Comparison of ENCODE assay signal across 24 mouse cellular contexts in genomic region chr7:137192776-137193278, GRCm38 (mm10).
A peak's percentile ranks its signal among the peaks of the same experiment; 100 is the strongest.
DNase-seq lines count a peak whose midpoint lies in the region; ATAC-seq and TF ChIP-seq lines count a peak whose summit lies in the region.
"Had no signal": no experiment of that assay in that cellular context is flagged by ENCODE, and none has a peak within 500 bp of the region (broad histone marks: within the 10 kb centered on the region; RNA-seq: fewer than 3 reads in every experiment).

No protein-coding gene starts in this region.

- peaks cover 67% of the 10 kb centered on the region for H3K27me3 ChIP-seq in forebrain, embryonic 15.5 days
- peaks cover 50% of the 10 kb centered on the region for H3K27me3 ChIP-seq in forebrain, embryonic 12.5 days
- H3K27me3 ChIP-seq in limb, embryonic 14.5 days (ENCODE audit: control insufficient read depth, insufficient read depth, low read length) = no peaks in the 10 kb centered on the region
- H3K27me3 ChIP-seq in limb, embryonic 10.5 days (ENCODE audit: low read depth, poor library complexity, severe bottlenecking) = peaks cover 21% of the 10 kb centered on the region
- no peaks in the 10 kb centered on the region for H3K27me3 ChIP-seq in neural tube, embryonic 13.5 days
- H3K27me3 ChIP-seq in kidney, embryonic 16.5 days (ENCODE audit: insufficient read depth, low read length) = no peaks in the 10 kb centered on the region
- H3K27me3 ChIP-seq: embryonic facial prominence, embryonic 13.5 days; heart, embryonic 15.5 days; limb, embryonic 12.5 days; lung, embryonic 15.5 days had no signal

- TF ChIP-seq POLR2A in limb, embryonic 14.5 days (IDR thresholded peaks at IDR 0.05; ENCODE audit: borderline replicate concordance, extremely low read depth, insufficient read depth, insufficient read length) = no peak

- 26% methylated on average over 7 of the region's 7 CpGs for WGBS in forebrain, embryonic 15.5 days
- WGBS in forebrain, embryonic 12.5 days = 43% methylated on average over 7 of the region's 7 CpGs
- WGBS in limb, embryonic 14.5 days = 59% methylated on average over 7 of the region's 7 CpGs
- WGBS in limb, embryonic 10.5 days = 65% methylated on average over 7 of the region's 7 CpGs
- 79% methylated on average over 7 of the region's 7 CpGs for WGBS in neural tube, embryonic 13.5 days
- 83% methylated on average over 7 of the region's 7 CpGs for WGBS in kidney, embryonic 16.5 days

- peak; percentile 51 for ATAC-seq in forebrain, embryonic 15.5 days (replicated peaks)
- no peak for ATAC-seq in forebrain, embryonic 12.5 days (ENCODE audit: low FRiP score)
- ATAC-seq in limb, embryonic 14.5 days (ENCODE audit: low FRiP score, low read depth) = 0 out of 2 replicates have a peak, but pooled peaks have one; percentile 24
- no peak for ATAC-seq in neural tube, embryonic 13.5 days (ENCODE audit: low read depth)
- no peak for ATAC-seq in kidney, embryonic 16.5 days (ENCODE audit: low FRiP score, low TSS enrichment)
- ATAC-seq: CD4-positive, CD25-positive, alpha-beta regulatory T cell, adult 4 months had no signal

- H3K27ac ChIP-seq in forebrain, embryonic 15.5 days (replicated peaks) = no peak overlapping the region
- H3K27ac ChIP-seq in forebrain, embryonic 12.5 days = no peak overlapping the region
- H3K27ac ChIP-seq in limb, embryonic 14.5 days (replicated peaks; ENCODE audit: low read depth, low read length) = no peak overlapping the region
- no peak overlapping the region for H3K27ac ChIP-seq in limb, embryonic 10.5 days
- H3K27ac ChIP-seq in neural tube, embryonic 13.5 days (replicated peaks) = peak overlapping the region; percentile 68
- no peak overlapping the region for H3K27ac ChIP-seq in kidney, embryonic 16.5 days (ENCODE audit: low read length)
- H3K27ac ChIP-seq: embryonic facial prominence, embryonic 13.5 days; heart, embryonic 10.5 days; heart, embryonic 15.5 days; limb, embryonic 12.5 days; lung, embryonic 15.5 days had no signal

- H3K9me3 ChIP-seq in forebrain, embryonic 15.5 days = no peaks in the 10 kb centered on the region
- no peaks in the 10 kb centered on the region for H3K9me3 ChIP-seq in forebrain, embryonic 12.5 days
- H3K9me3 ChIP-seq in limb, embryonic 14.5 days (ENCODE audit: control insufficient read depth, low read length) = no peaks in the 10 kb centered on the region
- H3K9me3 ChIP-seq in limb, embryonic 10.5 days (replicated peaks) = no peaks in the 10 kb centered on the region
- no peaks in the 10 kb centered on the region for H3K9me3 ChIP-seq in neural tube, embryonic 13.5 days
- no peaks in the 10 kb centered on the region for H3K9me3 ChIP-seq in kidney, embryonic 16.5 days (ENCODE audit: low read length)
- H3K9me3 ChIP-seq: embryonic facial prominence, embryonic 13.5 days; heart, embryonic 10.5 days; heart, embryonic 15.5 days; limb, embryonic 12.5 days; lung, embryonic 15.5 days had no signal

- H3K4me2 ChIP-seq in forebrain, embryonic 15.5 days (replicated peaks) = no peak overlapping the region
- no peak overlapping the region for H3K4me2 ChIP-seq in forebrain, embryonic 12.5 days
- no peak overlapping the region for H3K4me2 ChIP-seq in limb, embryonic 14.5 days (replicated peaks; ENCODE audit: low read depth, low read length, severe bottlenecking)
- H3K4me2 ChIP-seq in neural tube, embryonic 13.5 days = no peak overlapping the region
- no peak overlapping the region for H3K4me2 ChIP-seq in kidney, embryonic 16.5 days (replicated peaks; ENCODE audit: low read depth, low read length)
- H3K4me2 ChIP-seq: embryonic facial prominence, embryonic 13.5 days; heart, embryonic 15.5 days; limb, embryonic 12.5 days; liver, embryonic 11.5 days; lung, embryonic 15.5 days had no signal

- no peak overlapping the region for H3K9ac ChIP-seq in forebrain, embryonic 15.5 days (replicated peaks)
- H3K9ac ChIP-seq in forebrain, embryonic 12.5 days = no peak overlapping the region
- no peak overlapping the region for H3K9ac ChIP-seq in limb, embryonic 14.5 days (ENCODE audit: low read depth, low read length, severe bottlenecking)
- no peak overlapping the region for H3K9ac ChIP-seq in neural tube, embryonic 13.5 days
- H3K9ac ChIP-seq in kidney, embryonic 16.5 days (replicated peaks; ENCODE audit: low read length) = no peak overlapping the region
- H3K9ac ChIP-seq: embryonic facial prominence, embryonic 13.5 days; heart, embryonic 15.5 days; limb, embryonic 12.5 days; lung, embryonic 15.5 days had no signal

- H3K4me1 ChIP-seq in forebrain, embryonic 15.5 days = peaks cover 14% of the 10 kb centered on the region
- peaks cover 10% of the 10 kb centered on the region for H3K4me1 ChIP-seq in forebrain, embryonic 12.5 days
- no peaks in the 10 kb centered on the region for H3K4me1 ChIP-seq in limb, embryonic 14.5 days (ENCODE audit: control insufficient read depth, insufficient read depth, low read length)
- H3K4me1 ChIP-seq in limb, embryonic 10.5 days = 0 out of 2 replicates have a peak, but pooled peaks cover 3% of the 10 kb centered on the region
- H3K4me1 ChIP-seq in neural tube, embryonic 13.5 days (replicated peaks) = peaks cover 8% of the 10 kb centered on the region; the same call in 1 of the 2 replicates
- no peaks in the 10 kb centered on the region for H3K4me1 ChIP-seq in kidney, embryonic 16.5 days (ENCODE audit: insufficient read depth, low read length)

- DNase-seq in limb, embryonic 14.5 days (ENCODE audit: low spot score) = no peak
- DNase-seq in limb, embryonic 10.5 days (ENCODE audit: low spot score) = no peak
- no peak for DNase-seq in neural tube, embryonic 10.5 days (ENCODE audit: extremely low spot score, low spot score)
- no peak for DNase-seq in left cerebral cortex, postnatal 4 days
- DNase-seq: adrenal gland, postnatal 25 days; cerebellum, adult 18-20 months; cerebellum, postnatal 10 days; gastrocnemius, postnatal 10 days; kidney, adult 9 months; kidney, postnatal 14 days; layer of hippocampus, adult 9-11 months; right cerebral cortex, postnatal 25 days; thymus, postnatal 25 days had no signal

- H3K36me3 ChIP-seq in forebrain, embryonic 15.5 days = no peaks in the 10 kb centered on the region
- no peaks in the 10 kb centered on the region; the same call in 1 of the 2 replicates for H3K36me3 ChIP-seq in forebrain, embryonic 12.5 days (replicated peaks)
- H3K36me3 ChIP-seq in limb, embryonic 14.5 days (ENCODE audit: control insufficient read depth, insufficient read depth, low read length) = peaks cover 36% of the 10 kb centered on the region
- peaks cover 30% of the 10 kb centered on the region for H3K36me3 ChIP-seq in limb, embryonic 10.5 days
- peaks cover 30% of the 10 kb centered on the region for H3K36me3 ChIP-seq in neural tube, embryonic 13.5 days
- H3K36me3 ChIP-seq in kidney, embryonic 16.5 days (ENCODE audit: insufficient read depth, low read length) = no peaks in the 10 kb centered on the region
- H3K36me3 ChIP-seq: heart, embryonic 15.5 days; lung, embryonic 15.5 days had no signal

- H3K4me3 ChIP-seq in forebrain, embryonic 15.5 days = no peak overlapping the region
- H3K4me3 ChIP-seq in forebrain, embryonic 12.5 days (replicated peaks) = no peak overlapping the region
- no peak overlapping the region for H3K4me3 ChIP-seq in limb, embryonic 14.5 days (replicated peaks; ENCODE audit: low read length)
- H3K4me3 ChIP-seq in limb, embryonic 10.5 days = no peak overlapping the region
- no peak overlapping the region for H3K4me3 ChIP-seq in neural tube, embryonic 13.5 days
- H3K4me3 ChIP-seq in kidney, embryonic 16.5 days (ENCODE audit: low read length) = no peak overlapping the region
- H3K4me3 ChIP-seq: embryonic facial prominence, embryonic 13.5 days; heart, embryonic 10.5 days; heart, embryonic 15.5 days; limb, embryonic 12.5 days; lung, embryonic 15.5 days had no signal

- intact Hi-C loops in left cerebral cortex, postnatal 4 days (cut with DNase I) = no loop called here

Comparison
In these comparisons a context has a peak if more than half of its experiments do, and no peak if none do; other contexts are left out.
1. ATAC-seq: peak in forebrain, embryonic 15.5 days (single experiment) and limb, embryonic 14.5 days (single experiment); none in forebrain, embryonic 12.5 days (single experiment), neural tube, embryonic 13.5 days (single experiment) and kidney, embryonic 16.5 days (single experiment).